Mouse (Mus musculus) stomach, postnatal 0 days (tissue): ENCODE measurements around the gene Hist1h4a. TPM values are rescaled to one million over a fixed set of nuclear protein-coding genes. Genes with fewer than 3 reads are reported as not detected.

Experiments
- ATAC-seq: fragments of 200-750 bp; cut with Nextera tagmentation; 2 replicates; pipeline ENCODE4 v1.8.0; 2017; ENCODE audit not compliant: low FRiP score, low TSS enrichment
- DNase-seq: peaks from one replicate; pipeline ENCODE4 v3.0.0-alpha.2; 2016; ENCODE audit warnings: low spot score
- H3K27ac ChIP-seq: fragments of 300-500 bp; sonication (generic); replicated peaks from 2 replicates; pipeline ENCODE4 v1.5.1; 2014; ENCODE audit warnings: mild to moderate bottlenecking, control low read depth
- H3K27me3 ChIP-seq: fragments of 300-500 bp; sonication (generic); 2 replicates; pipeline ENCODE4 v1.6.1; 2014; ENCODE audit warnings: low read length; ENCODE audit not compliant: control insufficient read depth, insufficient read depth
- H3K36me3 ChIP-seq: fragments of 300-500 bp; sonication (generic); 2 replicates; pipeline ENCODE4 v1.6.1; 2014; ENCODE audit warnings: low read length, mixed read lengths; ENCODE audit not compliant: control insufficient read depth, insufficient read depth
- H3K4me1 ChIP-seq: fragments of 300-500 bp; sonication (generic); replicated peaks from 2 replicates; pipeline ENCODE4 v1.6.1; 2014; ENCODE audit warnings: antibody characterized with exemption; ENCODE audit not compliant: control insufficient read depth, insufficient read depth
- H3K4me2 ChIP-seq: fragments of 300-500 bp; sonication (generic); replicated peaks from 2 replicates; pipeline ENCODE4 v1.6.1; 2014; ENCODE audit warnings: low read depth, mild to moderate bottlenecking, control low read depth, moderate library complexity
- H3K4me3 ChIP-seq: fragments of 300-500 bp; sonication (generic); 2 replicates; pipeline ENCODE4 v1.5.1; 2014; ENCODE audit warnings: low read depth, low read length, control low read depth
- H3K9ac ChIP-seq: fragments of 300-500 bp; sonication (generic); 2 replicates; pipeline ENCODE4 v1.6.1; 2014; ENCODE audit warnings: mild to moderate bottlenecking, low read length, control low read depth, mixed read lengths
- H3K9me3 ChIP-seq: fragments of 300-500 bp; sonication (generic); 2 replicates; pipeline ENCODE4 v1.6.1; 2016; ENCODE audit warnings: low read length; ENCODE audit not compliant: control insufficient read depth
- CTCF ChIP-seq: IDR thresholded peaks from 2 replicates; pipeline ENCODE4 v1.5.1; 2016; ENCODE audit warnings: antibody characterized with exemption, low read depth, mild to moderate bottlenecking, moderate library complexity
- EP300 ChIP-seq: optimal IDR thresholded peaks from 2 replicates; pipeline ENCODE3; 2016; ENCODE audit warnings: antibody characterized with exemption
- WGBS: fragments of 180-500 bp; shearing (Covaris S2); extraction: QIAGEN DNeasy Blood & Tissue Kit; methylation state at CpG from one replicate; pipeline ENCODE4 v1.1.7; 2014; 5-methylcytosine and 5-hydroxymethylcytosine counted together
- polyA plus RNA-seq: library from polyadenylated mRNA; unstranded; fragments of >200 nt; fragmentation: Nextera tagmentation; extraction: Ambion mirVana; gene quantifications from 2 replicates; pipeline ENCODE4 v1.2.1, GENCODE M21; 2015

Gene Hist1h4a
- polyA plus RNA-seq, 1 experiment from 2014 or later, result 0.80 TPM

DNA sequence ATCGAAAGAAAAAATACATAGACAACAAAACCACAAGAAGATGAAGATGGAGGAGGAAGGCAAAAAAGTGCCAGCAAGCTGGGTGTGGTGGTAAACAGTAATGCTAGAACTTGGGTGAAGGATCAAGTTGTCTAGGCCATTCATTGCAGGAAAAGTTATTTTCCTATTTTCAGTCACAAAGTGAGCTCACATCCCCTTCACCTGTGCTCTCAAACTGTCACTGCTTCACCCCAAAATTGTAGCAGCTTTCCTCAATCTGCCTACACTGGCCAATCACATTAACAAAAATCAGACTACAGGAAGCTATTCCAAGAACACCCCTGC lies 1.2 kb downstream of the Hist1h4a start:
- Histone ChIP-seq H3K9ac (no peak overlapping the region), H3K36me3 (no peaks in the 10 kb centered on the region), H3K4me2 (no peak overlapping the region), H3K27ac (no peak overlapping the region), H3K27me3 (no peaks in the 10 kb centered on the region), H3K9me3 (no peaks in the 10 kb centered on the region), H3K4me3 (no peak overlapping the region), H3K4me1 (peaks cover 3% of the 10 kb centered on the region; the same call in 1 of the 2 replicates)
- 71% methylated on average over 1 of the region's 1 CpGs for WGBS
- ATAC-seq, result no peak
- no peak for DNase-seq
- TF ChIP-seq CTCF (no peak), EP300 (no peak)

DNA sequence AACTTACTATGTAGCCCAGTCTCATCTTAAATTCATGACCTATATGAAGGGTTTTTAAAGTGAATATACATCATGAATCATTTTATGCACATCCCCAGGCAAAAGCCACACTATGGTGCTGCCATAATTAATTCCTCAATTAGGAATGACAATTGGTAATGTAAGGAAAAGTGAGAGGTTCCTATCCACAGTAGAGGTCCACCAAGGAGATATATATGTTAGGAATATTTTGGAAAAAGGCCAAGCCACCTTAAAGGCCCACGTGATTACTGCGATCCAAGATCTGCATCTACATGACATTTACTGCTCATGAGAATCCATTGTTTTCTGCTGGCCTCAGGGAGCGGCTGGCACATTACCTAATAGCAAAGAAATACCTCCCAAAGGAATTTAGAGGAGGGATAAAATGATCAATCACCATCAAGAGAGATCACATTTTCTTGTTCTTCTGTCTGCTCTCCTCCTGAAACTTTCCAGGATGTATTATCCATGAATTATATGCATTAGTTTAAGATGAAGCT lies 1.7 kb downstream of the Hist1h4a start:
- H3K27me3 ChIP-seq, result no peaks in the 10 kb centered on the region
- TF ChIP-seq EP300 (no peak), CTCF (no peak)
- H3K4me2 ChIP-seq, result no peak overlapping the region
- WGBS, result 60% methylated on average over 3 of the region's 3 CpGs
- ATAC-seq (no peak), DNase-seq (no peak)
- no peak overlapping the region for H3K27ac ChIP-seq
- no peaks in the 10 kb centered on the region for H3K9me3 ChIP-seq
- no peaks in the 10 kb centered on the region for H3K36me3 ChIP-seq
- peaks cover 3% of the 10 kb centered on the region; the same call in 1 of the 2 replicates for H3K4me1 ChIP-seq
- no peak overlapping the region for H3K4me3 ChIP-seq
- H3K9ac ChIP-seq, result no peak overlapping the region

DNA sequence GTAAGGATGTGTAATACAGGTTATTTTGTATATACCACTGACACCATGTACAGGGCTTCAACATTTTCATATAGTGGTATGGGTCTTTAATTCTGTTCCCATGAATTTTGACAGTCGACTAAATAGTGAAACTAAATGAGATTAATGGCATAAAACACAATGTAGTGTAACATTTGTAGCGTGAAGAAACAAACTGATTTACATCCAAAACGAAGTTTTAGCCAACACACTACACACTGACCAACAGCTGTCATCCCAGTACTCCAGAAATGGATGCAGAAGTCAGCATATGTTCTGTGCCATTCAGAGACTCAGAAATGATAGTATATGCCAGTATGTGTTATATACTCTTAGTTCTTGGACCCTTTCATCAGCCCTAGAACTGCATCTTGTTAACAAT lies 3.1 kb downstream of the Hist1h4a start:
- H3K27ac ChIP-seq, result no peak overlapping the region
- no peak for ATAC-seq
- no peaks in the 10 kb centered on the region for H3K9me3 ChIP-seq
- no peaks in the 10 kb centered on the region for H3K4me1 ChIP-seq
- H3K36me3 ChIP-seq, result no peaks in the 10 kb centered on the region
- 43% methylated on average over 3 of the region's 3 CpGs for WGBS
- DNase-seq, result no peak
- TF ChIP-seq CTCF (no peak), EP300 (no peak)
- H3K27me3 ChIP-seq, result no peaks in the 10 kb centered on the region
- H3K4me2 ChIP-seq, result no peak overlapping the region
- H3K4me3 ChIP-seq, result no peak overlapping the region
- no peak overlapping the region for H3K9ac ChIP-seq

DNA sequence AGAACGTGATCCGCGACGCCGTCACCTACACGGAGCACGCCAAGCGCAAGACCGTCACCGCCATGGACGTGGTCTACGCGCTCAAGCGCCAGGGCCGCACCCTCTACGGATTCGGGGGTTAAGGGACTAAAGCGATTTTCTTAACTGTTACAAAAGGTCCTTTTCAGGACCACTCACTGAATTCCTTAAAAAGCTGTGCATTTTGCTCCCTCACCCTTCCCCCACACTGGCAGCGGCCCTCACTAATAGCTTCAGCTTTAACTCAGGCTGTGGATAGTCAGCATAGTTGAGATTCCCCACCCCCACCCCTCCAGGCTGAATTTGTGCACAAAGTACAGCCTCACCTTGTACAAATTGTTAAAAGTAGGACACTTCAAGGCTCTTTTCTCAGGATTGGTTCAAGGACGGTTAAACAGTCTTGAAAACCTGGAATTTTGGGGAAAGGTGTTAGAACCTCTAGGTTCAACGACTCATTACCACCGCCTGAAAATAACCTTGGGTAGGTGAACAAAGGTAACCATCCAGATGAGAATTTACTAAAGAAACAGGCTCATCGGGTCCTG lies 3.7 kb downstream of the Hist1h4a start:
- no peak for TF ChIP-seq EP300
- no peak for TF ChIP-seq CTCF
- ATAC-seq, result 0 out of 2 replicates have a peak, but pooled peaks have one; percentile 1
- under 1% methylated on average over 15 of the region's 23 CpGs for WGBS
- no peaks in the 10 kb centered on the region for H3K27me3 ChIP-seq
- H3K9me3 ChIP-seq, result no peaks in the 10 kb centered on the region
- peak overlapping the region; percentile 52 for H3K4me2 ChIP-seq
- peak overlapping the region; percentile 90 for H3K27ac ChIP-seq
- peak; percentile 56 for DNase-seq
- peak overlapping the region; percentile 61 for H3K9ac ChIP-seq
- no peaks in the 10 kb centered on the region for H3K36me3 ChIP-seq
- peak overlapping the region; percentile 35 for H3K4me3 ChIP-seq
- H3K4me1 ChIP-seq, result no peaks in the 10 kb centered on the region

DNA sequence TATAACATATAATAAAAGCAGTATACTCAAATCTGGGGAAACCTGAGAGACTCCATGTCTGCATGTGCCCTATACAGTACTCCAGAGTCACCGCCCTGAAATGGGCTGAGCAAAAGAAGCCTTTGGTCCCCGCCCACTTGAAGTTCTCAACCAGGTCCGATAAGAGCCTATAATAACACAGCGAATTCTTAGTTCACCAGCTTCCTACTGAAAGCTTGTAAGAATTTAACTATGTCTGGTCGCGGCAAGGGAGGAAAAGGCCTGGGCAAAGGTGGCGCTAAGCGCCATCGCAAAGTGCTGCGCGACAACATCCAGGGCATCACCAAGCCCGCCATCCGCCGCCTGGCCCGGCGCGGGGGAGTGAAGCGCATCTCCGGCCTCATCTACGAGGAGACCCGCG lies 4.2 kb downstream of the Hist1h4a start, which contains the start of gene Hist1h4b:
Gene Hist1h4b, plus strand, starts transcription at position 224 of the 400 bp plus-strand sequence.
- no peaks in the 10 kb centered on the region for H3K4me1 ChIP-seq
- TF ChIP-seq CTCF (no peak), EP300 (peak; percentile 74)
- peak within 1 kb of the TSS; percentile 52 for H3K4me2 ChIP-seq
- H3K4me3 ChIP-seq, result peak within 1 kb of the TSS; percentile 35
- ATAC-seq, result peak; percentile 79
- DNase-seq, result peak; percentile 91
- H3K36me3 ChIP-seq, result no peaks in the 10 kb centered on the region
- 0% methylated on average over 17 of the region's 22 CpGs for WGBS
- peak within 1 kb of the TSS; percentile 90 for H3K27ac ChIP-seq
- no peaks in the 10 kb centered on the region for H3K27me3 ChIP-seq
- H3K9ac ChIP-seq, result peak within 1 kb of the TSS; percentile 61
- H3K9me3 ChIP-seq, result no peaks in the 10 kb centered on the region

DNA sequence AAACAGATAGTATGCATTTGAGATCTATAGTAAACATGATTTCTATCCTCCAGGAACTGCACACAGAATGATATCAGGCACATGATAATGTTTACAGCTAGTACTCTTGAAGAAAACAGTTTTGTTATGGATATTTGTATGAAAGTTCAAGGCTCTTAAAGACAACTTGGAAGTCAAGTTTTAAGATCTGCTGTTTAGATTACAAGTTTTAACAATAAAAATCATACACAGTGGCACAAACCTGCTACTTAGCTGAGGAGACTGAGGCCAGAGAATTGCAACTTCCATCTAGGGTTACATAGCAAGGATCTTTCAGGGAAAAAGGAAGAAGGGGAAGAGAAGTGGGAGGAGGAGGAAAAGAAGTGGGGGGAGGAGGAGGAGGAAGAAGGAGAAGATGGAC lies 6.0 kb downstream of the Hist1h4a start:
- H3K27me3 ChIP-seq, result no peaks in the 10 kb centered on the region
- H3K27ac ChIP-seq, result no peak overlapping the region
- DNase-seq (no peak), ATAC-seq (no peak)
- no peaks in the 10 kb centered on the region for H3K4me1 ChIP-seq
- H3K4me3 ChIP-seq, result no peak overlapping the region
- H3K9me3 ChIP-seq, result no peaks in the 10 kb centered on the region
- no peak overlapping the region for H3K4me2 ChIP-seq
- TF ChIP-seq CTCF (no peak), EP300 (no peak)
- H3K9ac ChIP-seq, result no peak overlapping the region
- no peaks in the 10 kb centered on the region for H3K36me3 ChIP-seq
